Mouse (Mus musculus) ES-Bruce4 (cell line): ENCODE measurements around the gene Chmp6. TPM values are rescaled to one million over a fixed set of nuclear protein-coding genes. Genes with fewer than 3 reads are reported as not detected.

Experiments
- H3K27ac ChIP-seq: 2 replicates; pipeline ENCODE4 v1.5.1; 2012; ENCODE audit warnings: low read length, inconsistent platforms; ENCODE audit not compliant: insufficient read depth
- H3K27me3 ChIP-seq: 2 replicates; pipeline ENCODE4 v1.6.1; 2012; ENCODE audit warnings: mild to moderate bottlenecking, low read length, inconsistent platforms; ENCODE audit not compliant: control insufficient read depth, poor library complexity, insufficient read depth, severe bottlenecking
- H3K36me3 ChIP-seq: 2 replicates; pipeline ENCODE4 v1.6.1; 2012; ENCODE audit warnings: inconsistent platforms, mild to moderate bottlenecking, low read length, moderate library complexity; ENCODE audit not compliant: control insufficient read depth, poor library complexity, insufficient read depth, severe bottlenecking
- H3K4me1 ChIP-seq: one replicate; pipeline ENCODE4 v1.8.1; 2011; ENCODE audit warnings: low read length; ENCODE audit not compliant: control insufficient read depth, insufficient read depth
- H3K4me3 ChIP-seq: 2 replicates; pipeline ENCODE4 v1.5.1; 2011; ENCODE audit warnings: low read depth, mild to moderate bottlenecking, low read length
- H3K9ac ChIP-seq: 2 replicates; pipeline ENCODE4 v1.6.1; 2012; ENCODE audit warnings: low read depth, mild to moderate bottlenecking, inconsistent platforms; ENCODE audit not compliant: poor library complexity, severe bottlenecking
- H3K9me3 ChIP-seq: replicated peaks from 2 replicates; pipeline ENCODE4 v1.6.1; 2012; ENCODE audit warnings: mild to moderate bottlenecking, low read length, inconsistent platforms; ENCODE audit not compliant: control insufficient read depth, poor library complexity, insufficient read depth, severe bottlenecking
- CTCF ChIP-seq: IDR thresholded peaks from one replicate; pipeline ENCODE4 v1.8.1; 2011; ENCODE audit warnings: low read depth, low read length
- EP300 ChIP-seq: IDR thresholded peaks from 2 replicates; pipeline ENCODE4 v1.6.1; 2011; ENCODE audit warnings: low read depth, low read length; ENCODE audit not compliant: insufficient read depth
- POLR2A ChIP-seq: IDR thresholded peaks from one replicate; pipeline ENCODE4 v1.8.1; 2011; ENCODE audit warnings: low read length; ENCODE audit not compliant: insufficient read depth
- polyA plus RNA-seq: library from polyadenylated mRNA; stranded (reverse); fragments of >200 nt; gene quantifications from 2 replicates; pipeline ENCODE4 v1.2.4, GENCODE M21; 2011; ENCODE audit warnings: low read depth; ENCODE audit not compliant: missing spikeins, insufficient read depth, insufficient read length

Gene Chmp6
- polyA plus RNA-seq, 1 experiment: 25.4 TPM

GRCm38 (mm10) chr11:119952429-119953224 lies 39.4 kb downstream of the Chmp6 start:
- Histone ChIP-seq H3K27me3 (no peaks in the 10 kb centered on the region), H3K9ac (no peak overlapping the region), H3K36me3 (no peaks in the 10 kb centered on the region), H3K4me1 (peaks cover 2% of the 10 kb centered on the region), H3K27ac (no peak overlapping the region), H3K9me3 (no peaks in the 10 kb centered on the region), H3K4me3 (no peak overlapping the region)
- no peak for TF ChIP-seq EP300
- TF ChIP-seq CTCF: no peak
- no peak for TF ChIP-seq POLR2A

GRCm38 (mm10) chr11:119954233-119954632 lies 41.0 kb downstream of the Chmp6 start:
- H3K9me3 ChIP-seq: no peaks in the 10 kb centered on the region
- no peaks in the 10 kb centered on the region for H3K36me3 ChIP-seq
- TF ChIP-seq POLR2A: no peak
- TF ChIP-seq EP300: no peak
- TF ChIP-seq CTCF: no peak
- H3K4me3 ChIP-seq: no peak overlapping the region
- H3K27ac ChIP-seq: no peak overlapping the region
- no peaks in the 10 kb centered on the region for H3K27me3 ChIP-seq
- H3K4me1 ChIP-seq: peaks cover 2% of the 10 kb centered on the region
- no peak overlapping the region for H3K9ac ChIP-seq

- no peak overlapping the region for H3K9ac ChIP-seq
- H3K27ac ChIP-seq: no peak overlapping the region
- no peaks in the 10 kb centered on the region for H3K27me3 ChIP-seq
- no peaks in the 10 kb centered on the region for H3K9me3 ChIP-seq
- no peaks in the 10 kb centered on the region for H3K36me3 ChIP-seq
- H3K4me3 ChIP-seq: no peak overlapping the region
- no peak for TF ChIP-seq CTCF
- TF ChIP-seq POLR2A: no peak
- no peak for TF ChIP-seq EP300
- peaks cover 2% of the 10 kb centered on the region for H3K4me1 ChIP-seq
These were observed 41.6 kb downstream of the Chmp6 start for GRCm38 (mm10) chr11:119954749-119955337.

GRCm38 (mm10) chr11:119955432-119955831 lies 42.2 kb downstream of the Chmp6 start:
- Histone ChIP-seq H3K4me1 (peaks cover 2% of the 10 kb centered on the region), H3K27ac (no peak overlapping the region), H3K4me3 (no peak overlapping the region), H3K36me3 (no peaks in the 10 kb centered on the region), H3K9me3 (no peaks in the 10 kb centered on the region), H3K9ac (no peak overlapping the region), H3K27me3 (no peaks in the 10 kb centered on the region)
- no peak for TF ChIP-seq POLR2A

- Histone ChIP-seq H3K4me1 (peaks cover 2% of the 10 kb centered on the region), H3K9me3 (no peaks in the 10 kb centered on the region), H3K9ac (no peak overlapping the region), H3K27ac (no peak overlapping the region), H3K27me3 (no peaks in the 10 kb centered on the region), H3K4me3 (no peak overlapping the region), H3K36me3 (no peaks in the 10 kb centered on the region)
- TF ChIP-seq EP300 (no peak), POLR2A (no peak), CTCF (no peak)
These were observed 43.3 kb downstream of the Chmp6 start for GRCm38 (mm10) chr11:119956590-119956989.

GRCm38 (mm10) chr11:119958856-119959255 lies 45.6 kb downstream of the Chmp6 start:
- H3K4me3 ChIP-seq: no peak overlapping the region
- no peaks in the 10 kb centered on the region for H3K27me3 ChIP-seq
- H3K36me3 ChIP-seq: no peaks in the 10 kb centered on the region
- H3K4me1 ChIP-seq: peaks cover 2% of the 10 kb centered on the region
- no peaks in the 10 kb centered on the region for H3K9me3 ChIP-seq
- no peak overlapping the region for H3K27ac ChIP-seq
- TF ChIP-seq POLR2A (no peak), CTCF (no peak), EP300 (no peak)
- no peak overlapping the region for H3K9ac ChIP-seq
